Mouse (Mus musculus) limb, embryonic 14.5 days (tissue): ENCODE measurements at regions not wholly inside any gene's neighbourhood (a gene's known extent, or its start where the extent isn't known, plus 50 kb on each side); places are given as distances from the start of the nearest gene placed in this dataset.
A peak's percentile ranks its signal among the peaks of the same experiment; 100 is the strongest.

Source experiments
- ATAC-seq: fragments of 200-750 bp; cut with Nextera tagmentation; 2 replicates; pipeline ENCODE4 v1.8.0; 2017; ENCODE audit warnings: low read depth, moderate number of reproducible peaks, moderate TSS enrichment; ENCODE audit not compliant: low FRiP score
- DNase-seq: peaks from one replicate; pipeline ENCODE4 v3.0.0-alpha.2; 2015; ENCODE audit warnings: low spot score
- H3K27ac ChIP-seq: fragments of 300-500 bp; sonication (generic); replicated peaks from 2 replicates; pipeline ENCODE4 v1.5.1; 2014; ENCODE audit warnings: low read depth, mild to moderate bottlenecking, low read length, moderate library complexity, mixed read lengths
- H3K27me3 ChIP-seq: fragments of 300-500 bp; sonication (generic); 2 replicates; pipeline ENCODE4 v1.6.1; 2014; ENCODE audit warnings: low read length, mixed read lengths; ENCODE audit not compliant: control insufficient read depth, insufficient read depth
- H3K36me3 ChIP-seq: fragments of 300-500 bp; sonication (generic); 2 replicates; pipeline ENCODE4 v1.6.1; 2014; ENCODE audit warnings: mild to moderate bottlenecking, low read length, moderate library complexity, mixed read lengths; ENCODE audit not compliant: control insufficient read depth, insufficient read depth
- H3K4me1 ChIP-seq: fragments of 300-500 bp; sonication (generic); 2 replicates; pipeline ENCODE4 v1.6.1; 2014; ENCODE audit warnings: antibody characterized with exemption, low read length, mixed read lengths; ENCODE audit not compliant: control insufficient read depth, insufficient read depth
- H3K4me2 ChIP-seq: fragments of 300-500 bp; sonication (generic); replicated peaks from 2 replicates; pipeline ENCODE4 v1.6.1; 2014; ENCODE audit warnings: low read depth, mild to moderate bottlenecking, low read length, moderate library complexity; ENCODE audit not compliant: severe bottlenecking
- H3K4me3 ChIP-seq: fragments of 300-500 bp; sonication (generic); replicated peaks from 2 replicates; pipeline ENCODE4 v1.5.1; 2014; ENCODE audit warnings: low read length
- H3K9ac ChIP-seq: fragments of 300-500 bp; sonication (generic); 2 replicates; pipeline ENCODE4 v1.6.1; 2014; ENCODE audit warnings: mild to moderate bottlenecking, low read depth, low read length, moderate library complexity; ENCODE audit not compliant: severe bottlenecking
- H3K9me3 ChIP-seq: fragments of 300-500 bp; sonication (generic); 2 replicates; pipeline ENCODE4 v1.6.1; 2016; ENCODE audit warnings: low read length; ENCODE audit not compliant: control insufficient read depth
- POLR2A ChIP-seq: fragments of 200-500 bp; IDR thresholded peaks from 2 replicates; pipeline ENCODE4 v1.8.0; 2012; ENCODE audit warnings: inconsistent platforms, mild to moderate bottlenecking, moderate library complexity, borderline replicate concordance; ENCODE audit not compliant: insufficient read depth, insufficient read length; ENCODE audit errors: extremely low read depth
- WGBS: fragments of 180-500 bp; shearing (Covaris S2); extraction: QIAGEN DNeasy Blood & Tissue Kit; methylation state at CpG from one replicate; pipeline ENCODE4 v1.1.7; 2014; 5-methylcytosine and 5-hydroxymethylcytosine counted together

DNA sequence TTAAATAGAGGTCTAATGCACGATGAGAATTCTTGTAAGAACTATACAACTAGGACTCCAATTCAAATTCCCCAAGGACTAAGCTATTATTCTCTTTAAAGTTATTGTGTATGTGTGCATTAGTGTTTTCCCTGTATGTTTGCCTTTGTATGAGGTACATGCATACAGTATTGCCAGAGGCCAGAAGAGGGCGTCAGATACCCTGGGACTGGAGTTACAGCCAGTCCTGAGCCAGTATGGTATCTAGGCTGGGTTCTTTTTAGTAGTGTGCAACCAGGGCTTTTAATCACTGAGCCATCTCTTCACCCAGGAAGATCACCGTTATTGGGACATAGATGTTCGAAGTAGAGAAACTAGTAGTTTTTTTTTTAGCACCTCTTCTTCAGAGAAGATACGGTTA, 154.2 kb upstream of the Esrrg start:
- DNase-seq (no peak), ATAC-seq (no peak)
- no peaks in the 10 kb centered on the region; the same call in 1 of the 2 replicates for H3K9me3 ChIP-seq
- no peak for TF ChIP-seq POLR2A
- 66% methylated on average over 5 of the region's 5 CpGs for WGBS
- H3K36me3 ChIP-seq, result no peaks in the 10 kb centered on the region
- no peak overlapping the region for H3K9ac ChIP-seq
- no peak overlapping the region for H3K4me2 ChIP-seq
- H3K27ac ChIP-seq, result no peak overlapping the region
- no peak overlapping the region for H3K4me3 ChIP-seq
- no peaks in the 10 kb centered on the region for H3K27me3 ChIP-seq
- no peaks in the 10 kb centered on the region for H3K4me1 ChIP-seq

DNA sequence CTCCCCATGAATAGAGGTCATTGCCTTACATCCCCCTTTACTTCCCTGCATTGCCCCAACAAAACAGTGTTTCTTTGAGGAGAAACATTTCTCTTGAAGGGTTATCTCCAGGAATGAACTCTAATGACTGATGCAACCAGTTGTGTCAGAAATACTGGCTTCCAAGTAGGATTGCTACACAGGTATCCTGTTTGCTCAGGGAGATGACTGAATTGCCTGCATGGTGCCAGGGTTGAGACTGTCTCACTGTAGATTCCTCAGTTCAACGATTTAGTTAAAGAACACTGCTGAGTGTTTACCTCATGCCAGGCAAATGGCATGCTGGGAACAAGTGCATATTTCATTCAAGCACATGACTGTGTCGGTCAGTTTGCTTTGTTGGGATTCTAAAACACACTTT, 123.8 kb upstream of the Esrrg start:
- Histone ChIP-seq H3K4me1 (no peaks in the 10 kb centered on the region), H3K4me2 (no peak overlapping the region), H3K9me3 (no peaks in the 10 kb centered on the region), H3K27me3 (no peaks in the 10 kb centered on the region), H3K9ac (no peak overlapping the region), H3K36me3 (no peaks in the 10 kb centered on the region), H3K4me3 (no peak overlapping the region), H3K27ac (no peak overlapping the region)
- ATAC-seq (no peak), DNase-seq (no peak)
- 90% methylated on average over 2 of the region's 2 CpGs for WGBS
- no peak for TF ChIP-seq POLR2A

DNA sequence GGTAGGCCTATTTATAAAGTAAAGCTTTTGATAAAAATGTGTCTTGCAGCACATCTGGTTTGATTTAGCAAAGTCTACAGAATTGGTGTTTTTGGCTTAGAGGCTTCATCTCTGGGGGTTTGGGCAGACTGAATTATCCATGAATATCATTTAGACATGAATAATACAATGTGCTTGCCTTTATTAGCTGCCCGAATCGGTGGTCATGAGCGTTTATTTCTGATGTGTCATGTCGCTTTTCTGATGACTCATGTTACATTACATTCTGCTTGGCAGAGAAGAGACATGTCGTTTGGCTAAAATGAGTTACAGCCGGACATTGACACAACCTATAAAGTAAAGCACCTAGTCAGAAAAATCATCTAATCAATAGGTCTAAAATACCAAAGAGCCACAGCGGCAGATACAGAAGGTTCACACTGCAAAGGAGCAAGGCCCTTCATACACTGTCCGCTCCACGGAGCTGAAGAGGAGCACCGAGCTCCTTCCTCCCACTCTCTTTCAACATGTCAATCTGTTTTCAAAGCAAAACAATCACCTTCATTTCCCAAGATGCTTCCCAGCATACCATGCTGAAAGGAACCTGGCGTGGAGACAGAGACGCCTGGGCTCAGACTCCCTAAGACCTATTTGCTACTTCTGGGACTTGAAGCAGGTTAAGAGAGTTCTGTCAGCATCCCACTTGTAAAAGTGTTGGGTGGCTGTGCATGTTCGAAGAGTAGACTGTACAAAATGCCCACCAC, 120.5 kb upstream of the Esrrg start:
- no peaks in the 10 kb centered on the region for H3K27me3 ChIP-seq
- H3K9ac ChIP-seq, result no peak overlapping the region
- no peak for TF ChIP-seq POLR2A
- no peak overlapping the region for H3K4me2 ChIP-seq
- H3K4me1 ChIP-seq, result no peaks in the 10 kb centered on the region
- H3K4me3 ChIP-seq, result no peak overlapping the region
- no peak overlapping the region for H3K27ac ChIP-seq
- no peaks in the 10 kb centered on the region for H3K9me3 ChIP-seq
- DNase-seq (peak; percentile 45), ATAC-seq (no peak)
- WGBS, result 74% methylated on average over 13 of the region's 13 CpGs
- H3K36me3 ChIP-seq, result no peaks in the 10 kb centered on the region

DNA sequence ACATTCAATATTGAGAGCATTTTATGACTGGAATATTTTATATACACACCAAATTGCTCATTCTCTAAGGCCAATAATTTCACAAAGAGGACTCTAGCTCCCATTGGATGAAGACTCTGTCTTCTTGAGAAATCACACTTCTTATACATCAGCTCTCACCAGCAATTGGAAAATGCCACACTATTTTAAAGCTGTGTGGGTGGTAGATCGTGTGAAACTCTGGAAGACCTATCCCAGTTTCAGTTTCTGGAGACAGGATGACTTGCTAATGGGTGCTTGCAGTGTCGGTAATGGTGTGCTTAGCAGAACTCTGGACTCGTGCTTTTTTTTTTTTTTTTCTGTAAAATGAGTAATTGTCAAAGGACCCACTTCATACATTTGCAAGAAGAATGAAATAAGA, 119.1 kb upstream of the Esrrg start:
- ATAC-seq (no peak), DNase-seq (no peak)
- TF ChIP-seq POLR2A, result no peak
- no peaks in the 10 kb centered on the region for H3K9me3 ChIP-seq
- no peaks in the 10 kb centered on the region for H3K4me1 ChIP-seq
- no peaks in the 10 kb centered on the region for H3K27me3 ChIP-seq
- WGBS, result 71% methylated on average over 3 of the region's 3 CpGs
- no peaks in the 10 kb centered on the region for H3K36me3 ChIP-seq
- H3K4me2 ChIP-seq, result no peak overlapping the region
- H3K4me3 ChIP-seq, result no peak overlapping the region
- no peak overlapping the region for H3K27ac ChIP-seq
- H3K9ac ChIP-seq, result no peak overlapping the region

DNA sequence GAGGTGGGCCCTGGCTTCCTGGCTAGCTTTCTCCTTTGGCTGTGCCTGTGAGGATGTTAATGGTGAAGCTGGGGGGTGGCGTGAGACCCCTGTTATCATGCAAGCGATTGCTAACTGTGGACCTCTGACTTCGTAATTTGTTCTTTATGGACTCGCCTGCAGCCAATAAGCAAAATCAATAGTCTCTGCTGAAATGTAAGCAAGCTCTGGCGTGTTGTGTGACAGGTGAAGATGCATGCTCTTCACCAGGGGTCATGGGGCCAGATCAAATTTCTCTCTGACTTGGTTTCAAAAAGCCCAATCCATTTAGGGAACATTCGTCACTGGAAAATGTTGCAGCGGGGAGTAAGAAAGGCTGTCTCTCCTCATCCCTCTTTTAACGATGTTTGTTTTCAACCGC, 103.2 kb upstream of the Esrrg start:
- no peak for DNase-seq
- no peak overlapping the region for H3K9ac ChIP-seq
- 44% methylated on average over 9 of the region's 9 CpGs for WGBS
- no peak for ATAC-seq
- TF ChIP-seq POLR2A, result no peak
- no peak overlapping the region for H3K4me3 ChIP-seq
- H3K4me1 ChIP-seq, result no peaks in the 10 kb centered on the region
- no peaks in the 10 kb centered on the region for H3K36me3 ChIP-seq
- H3K27me3 ChIP-seq, result no peaks in the 10 kb centered on the region
- no peaks in the 10 kb centered on the region for H3K9me3 ChIP-seq
- no peak overlapping the region for H3K4me2 ChIP-seq
- no peak overlapping the region for H3K27ac ChIP-seq
